Mouse (Mus musculus) testis, adult 2 months (tissue): ENCODE measurements at regions not wholly inside any gene's neighbourhood (a gene's known extent, or its start where the extent isn't known, plus 50 kb on each side); places are given as distances from the start of the nearest gene placed in this dataset.

Experiments
- CTCF ChIP-seq: fragments of 200-500 bp; IDR thresholded peaks from 2 replicates; pipeline ENCODE4 v1.5.1; 2012; ENCODE audit warnings: low read depth, mild to moderate bottlenecking, inconsistent platforms, low read length, moderate library complexity; ENCODE audit not compliant: control insufficient read depth, insufficient read depth, insufficient replicate concordance
- POLR2A ChIP-seq: fragments of 200-500 bp; IDR thresholded peaks from 2 replicates; pipeline ENCODE4 v1.6.1; 2012; ENCODE audit warnings: low read depth, mild to moderate bottlenecking, inconsistent platforms, low read length, moderate library complexity; ENCODE audit not compliant: control insufficient read depth

DNA sequence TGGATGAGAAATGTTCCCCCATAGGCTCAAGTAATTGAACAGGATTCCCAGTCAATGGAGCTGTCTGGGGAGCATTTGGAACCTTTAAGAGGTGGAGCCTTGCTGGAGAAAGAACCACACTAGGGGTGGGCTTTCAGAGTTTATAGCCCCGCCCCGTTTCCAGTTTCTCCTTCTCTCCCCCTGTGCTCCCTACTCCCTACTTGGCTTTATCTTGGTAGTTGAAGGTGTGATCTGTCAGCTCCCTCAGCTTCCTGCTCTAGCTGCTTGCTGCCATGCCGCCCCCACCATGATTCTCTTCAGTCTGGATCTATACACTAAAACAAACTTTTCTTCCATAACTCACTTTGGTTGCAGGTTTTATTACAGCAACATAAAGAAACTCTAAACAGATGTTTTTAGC lies 59.5 kb upstream of the Pabpc6 start:
- TF ChIP-seq POLR2A, result no peak
- TF ChIP-seq CTCF, result no peak
